Mouse (Mus musculus): ENCODE data around the gene Emsy.

DNA sequence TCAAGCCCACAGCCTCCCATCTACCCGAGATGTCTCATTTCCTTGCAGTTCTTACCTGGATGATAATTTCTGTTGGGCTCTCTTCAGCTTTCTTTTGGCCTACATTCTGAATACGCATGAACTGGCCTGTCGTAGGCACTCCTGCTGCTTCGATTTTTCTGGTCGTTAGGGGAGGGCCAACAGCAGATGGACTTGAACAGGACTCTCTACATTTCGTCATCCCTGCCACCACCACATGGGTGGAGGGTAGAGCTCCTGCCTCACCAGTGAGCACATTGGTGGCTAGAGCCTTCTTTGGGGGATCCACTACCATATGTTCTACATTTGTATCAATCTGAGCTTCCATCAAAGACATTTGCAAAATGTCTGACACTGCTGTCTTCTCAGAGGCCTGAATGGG, 63.3 kb downstream of the Emsy start:
- TF ChIP-seq CTCF (IDR thresholded peaks at IDR 0.05; ENCODE audit: low read depth) (no peak), EP300 (IDR thresholded peaks at IDR 0.05; ENCODE audit: low read depth) (no peak)
